Mouse (Mus musculus) embryonic fibroblast, embryonic 13.5 days (primary cell): ENCODE data around the gene Strn4.

Experiments used
- CTCF ChIP-seq: IDR thresholded peaks from 2 replicates; pipeline ENCODE4 v1.5.1; 2011; ENCODE audit warnings: mild to moderate bottlenecking, control low read depth, low read length, moderate library complexity, borderline replicate concordance; ENCODE audit not compliant: insufficient read depth
- POLR2A ChIP-seq: IDR thresholded peaks from 2 replicates; pipeline ENCODE4 v1.6.1; 2011; ENCODE audit warnings: low read depth, mild to moderate bottlenecking, control low read depth, low read length, moderate library complexity

GRCm38 (mm10) chr7:16839427-16840108 is 23.9 kb downstream of the Strn4 start:
- TF ChIP-seq POLR2A (no peak), CTCF (no peak)
